Comparison of ENCODE assay signal across 8 mouse cellular contexts in genomic region chr3:31145641-31146290, GRCm38 (mm10). TPM values are rescaled to one million over a fixed set of nuclear protein-coding genes. Genes with fewer than 3 reads are reported as not detected.
DNase-seq lines count a peak whose midpoint lies in the region; ATAC-seq lines count a peak whose summit lies in the region.

No protein-coding gene starts in this region.

- H3K9me3 ChIP-seq in megakaryocyte, embryonic 14.5 days = no peaks in the 10 kb centered on the region

- ATAC-seq in common myeloid progenitor, adult 5-6 weeks (replicated peaks; ENCODE audit: low read depth, poor library complexity, severe bottlenecking) = peak; percentile 97

- peaks cover 41% of the 10 kb centered on the region for H3K27me3 ChIP-seq in megakaryocyte, embryonic 14.5 days (replicated peaks)

- H3K4me3 ChIP-seq in megakaryocyte, embryonic 14.5 days (replicated peaks) = peak overlapping the region; percentile 82

- peaks cover 16% of the 10 kb centered on the region for H3K4me1 ChIP-seq in megakaryocyte, embryonic 14.5 days

- DNase-seq in spleen, postnatal 36 days (ENCODE audit: low spot score in 2 of 2) = peak; percentile 12 to 28
- no peak for DNase-seq in spleen, adult 12 weeks (ENCODE audit: low spot score)
- DNase-seq in gastrocnemius, adult 8-10 months (ENCODE audit: low spot score in 2 of 2) = peak; percentile 49 to 57
- DNase-seq in hindlimb bud, embryonic 11.5 days (ENCODE audit: extremely low spot score, low read depth, low spot score) = peak; percentile 88
- peak; percentile 32 to 55 for DNase-seq in left cerebral cortex, adult 8-10 months (ENCODE audit: low spot score in 2 of 2)
- DNase-seq in right cerebral cortex, postnatal 10 days (ENCODE audit: low spot score in 2 of 2) = peak; percentile 87 to 89

- H3K36me3 ChIP-seq in megakaryocyte, embryonic 14.5 days (replicated peaks; ENCODE audit: low read length) = no peaks in the 10 kb centered on the region

RNA-seq across cellular contexts. Expression of gene Cldn11, which starts 4.0 kb away (rescaled TPM):
- not detected in 2 replicates for total RNA-seq in common myeloid progenitor, adult 5-6 weeks (2017)
- under 1 TPM in 2 of 4 experiments, not detected in 2; 0.34 to 0.54 TPM for total RNA-seq in gastrocnemius, adult 8-10 months (2022)
- total RNA-seq in left cerebral cortex, adult 8-10 months (2022) = 100 to 1,000 TPM; 126 to 132 (median 131) TPM
- polyA plus RNA-seq in megakaryocyte, embryonic 14.5 days (2012; ENCODE audit: insufficient read depth, low replicate concordance) = not detected in 2 replicates

RNA-seq across cellular contexts. Expression of gene Skil, which starts 50.9 kb away (rescaled TPM):
- total RNA-seq in common myeloid progenitor, adult 5-6 weeks (2017) = 22.9 and 32.8 TPM in 2 replicates
- 10 to 100 TPM in 1 of 4 experiments, 1 to 10 TPM in 3; 8.6 to 12.2 (median 8.9) TPM for total RNA-seq in gastrocnemius, adult 8-10 months (2022)
- 10 to 100 TPM; 60.9 to 68.8 (median 63.9) TPM for total RNA-seq in left cerebral cortex, adult 8-10 months (2022)
- 1.2 TPM in 1 of 2 replicates, not detected in the other for polyA plus RNA-seq in megakaryocyte, embryonic 14.5 days (2012; ENCODE audit: insufficient read depth, low replicate concordance)

Comparison
In these comparisons a context has a peak if more than half of its experiments do, and no peak if none do; other contexts are left out.
1. RNA of gene Cldn11, which starts 4.0 kb away (total RNA-seq): 126 to 132 TPM in left cerebral cortex, adult 8-10 months; 0.34 to 0.54 TPM in gastrocnemius, adult 8-10 months and not detected in common myeloid progenitor, adult 5-6 weeks; every median in the first group is over 10 times any median in the second.